Mouse (Mus musculus) urinary bladder, adult 2 months (tissue): ENCODE data around the gene Tapt1. TPM values are rescaled to one million over a fixed set of nuclear protein-coding genes. Genes with fewer than 3 reads are reported as not detected.
"Not testable (repeated sequence)": the region's sequence is repeated elsewhere in the genome, so short reads cannot be mapped to it uniquely, and the experiment has no call there.

Source experiments
- DNase-seq: peaks from one replicate; pipeline ENCODE4 v3.0.0; 2022; ENCODE audit warnings: low spot score
- polyA plus RNA-seq: library from polyadenylated mRNA; depleted of rRNA; stranded (reverse); fragments of >200 nt; gene quantifications from 2 replicates; pipeline ENCODE4 v1.2.3, GENCODE M21; 2012; rRNA removed

The Tapt1 gene
- polyA plus RNA-seq, 1 experiment: 49.3 TPM

- DNase-seq: no peak
Observed at GRCm38 (mm10) chr5:44127487-44127886, 98.9 kb downstream of the Tapt1 start.

GRCm38 (mm10) chr5:44126574-44126973, 99.9 kb downstream of the Tapt1 start:
- DNase-seq: not testable (repeated sequence)

Other genes with a start within 250 kb of the Tapt1 start
- not detected in 2 replicates for gene Fgfbp1, start 244.8 kb downstream of the Tapt1 start, polyA plus RNA-seq
- gene Prom1, start 124.6 kb downstream of the Tapt1 start, polyA plus RNA-seq: 3.9 and 4.5 TPM in 2 replicates